Mouse (Mus musculus) liver, embryonic 11.5 days (tissue): Measurements from ENCODE around the gene Nrg3. TPM values are rescaled to one million over a fixed set of nuclear protein-coding genes. Genes with fewer than 3 reads are reported as not detected.

Source experiments
- ATAC-seq: fragments of 200-750 bp; cut with Nextera tagmentation; replicated peaks from 2 replicates; pipeline ENCODE4 v1.8.0; 2017; ENCODE audit warnings: moderate number of reproducible peaks, mild to moderate bottlenecking, moderate TSS enrichment, moderate library complexity; ENCODE audit not compliant: low FRiP score
- DNase-seq: peaks from one replicate; pipeline ENCODE4 v3.0.0-alpha.2; 2017; ENCODE audit warnings: low spot score
- H3K27ac ChIP-seq: fragments of 300-500 bp; sonication (generic); 2 replicates; pipeline ENCODE4 v1.5.1; 2014; ENCODE audit warnings: mild to moderate bottlenecking, low read depth, low read length, control low read depth
- H3K27me3 ChIP-seq: fragments of 300-500 bp; sonication (generic); replicated peaks from 2 replicates; pipeline ENCODE4 v1.6.1; 2014; ENCODE audit warnings: low read length, mixed read lengths; ENCODE audit not compliant: control insufficient read depth, insufficient read depth
- H3K36me3 ChIP-seq: fragments of 300-500 bp; sonication (generic); 2 replicates; pipeline ENCODE4 v1.6.1; 2014; ENCODE audit warnings: mild to moderate bottlenecking, low read length, moderate library complexity, mixed read lengths; ENCODE audit not compliant: control insufficient read depth, insufficient read depth
- H3K4me1 ChIP-seq: fragments of 300-500 bp; sonication (generic); replicated peaks from 2 replicates; pipeline ENCODE4 v1.6.1; 2014; ENCODE audit warnings: low read length, mixed read lengths; ENCODE audit not compliant: control insufficient read depth, insufficient read depth
- H3K4me2 ChIP-seq: fragments of 300-500 bp; sonication (generic); 2 replicates; pipeline ENCODE4 v1.6.1; 2014; ENCODE audit warnings: mild to moderate bottlenecking, control low read depth, moderate library complexity
- H3K4me3 ChIP-seq: fragments of 300-500 bp; sonication (generic); 2 replicates; pipeline ENCODE4 v1.5.1; 2014; ENCODE audit warnings: low read depth, low read length, control low read depth
- H3K9ac ChIP-seq: fragments of 300-500 bp; sonication (generic); 2 replicates; pipeline ENCODE4 v1.6.1; 2014; ENCODE audit warnings: low read depth, low read length, control low read depth
- H3K9me3 ChIP-seq: fragments of 300-500 bp; sonication (generic); 2 replicates; pipeline ENCODE4 v1.6.1; 2016; ENCODE audit warnings: low read length, inconsistent platforms, mixed read lengths; ENCODE audit not compliant: control insufficient read depth
- WGBS: fragments of 180-500 bp; shearing (Covaris S2); extraction: QIAGEN DNeasy Blood & Tissue Kit; methylation state at CpG from one replicate; pipeline ENCODE4 v1.1.7; 2014; 5-methylcytosine and 5-hydroxymethylcytosine counted together
- polyA plus RNA-seq: library from polyadenylated mRNA; unstranded; fragments of >200 nt; fragmentation: Nextera tagmentation; extraction: Ambion mirVana; gene quantifications from 2 replicates; pipeline ENCODE4 v1.2.1, GENCODE M21; 2014

Gene Nrg3
- 0.10 and 0.16 TPM in 2 replicates for polyA plus RNA-seq

- Histone ChIP-seq H3K9me3 (no peaks in the 10 kb centered on the region), H3K4me3 (peak within 1 kb of the TSS; percentile 51), H3K27me3 (peaks cover 63% of the 10 kb centered on the region), H3K4me2 (peak within 1 kb of the TSS; percentile 62), H3K9ac (no peak within 1 kb of the TSS), H3K27ac (no peak within 1 kb of the TSS), H3K4me1 (no peaks in the 10 kb centered on the region; the same call in 1 of the 2 replicates), H3K36me3 (no peaks in the 10 kb centered on the region)
- DNase-seq (peak; percentile 39), ATAC-seq (peak; percentile 49; the same call in 1 of the 2 replicates)
- WGBS: 1% methylated on average over 86 of the region's 121 CpGs
Measured at GRCm38 (mm10) chr14:39472790-39473761, at the start of gene Nrg3. Gene Nrg3 (minus strand): TSS chr14:39473088.

DNA sequence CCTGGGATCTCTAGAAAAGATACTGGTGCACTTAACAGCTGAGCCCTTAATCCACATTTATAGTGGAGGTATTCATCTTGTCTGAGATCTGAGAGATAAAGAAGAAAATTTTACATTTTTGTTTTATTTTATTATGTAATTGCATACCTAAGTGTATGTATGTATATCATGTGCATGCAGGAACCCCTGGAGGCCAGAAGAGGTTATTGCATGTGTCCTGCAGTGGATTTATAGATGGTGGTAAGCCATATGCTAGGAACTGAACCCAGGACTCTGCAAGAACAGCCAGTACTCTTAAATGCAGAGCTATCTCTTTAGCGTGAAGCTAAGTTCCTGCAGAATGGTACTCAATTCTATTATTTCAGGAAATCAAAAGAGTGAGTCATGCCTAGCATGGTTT, 36.1 kb upstream of the Nrg3 start:
- Histone ChIP-seq H3K27me3 (no peaks in the 10 kb centered on the region), H3K27ac (no peak overlapping the region), H3K4me2 (no peak overlapping the region), H3K9me3 (no peaks in the 10 kb centered on the region), H3K36me3 (no peaks in the 10 kb centered on the region), H3K9ac (no peak overlapping the region), H3K4me1 (no peaks in the 10 kb centered on the region), H3K4me3 (no peak overlapping the region)
- no peak for DNase-seq
- WGBS: 71% methylated on average over 1 of the region's 1 CpGs
- no peak for ATAC-seq

GRCm38 (mm10) chr14:39473771-39474211, 903 bp upstream of the Nrg3 start:
- peak overlapping the region; percentile 62 for H3K4me2 ChIP-seq
- H3K4me3 ChIP-seq: no peak overlapping the region; the same call in 1 of the 2 replicates

DNA sequence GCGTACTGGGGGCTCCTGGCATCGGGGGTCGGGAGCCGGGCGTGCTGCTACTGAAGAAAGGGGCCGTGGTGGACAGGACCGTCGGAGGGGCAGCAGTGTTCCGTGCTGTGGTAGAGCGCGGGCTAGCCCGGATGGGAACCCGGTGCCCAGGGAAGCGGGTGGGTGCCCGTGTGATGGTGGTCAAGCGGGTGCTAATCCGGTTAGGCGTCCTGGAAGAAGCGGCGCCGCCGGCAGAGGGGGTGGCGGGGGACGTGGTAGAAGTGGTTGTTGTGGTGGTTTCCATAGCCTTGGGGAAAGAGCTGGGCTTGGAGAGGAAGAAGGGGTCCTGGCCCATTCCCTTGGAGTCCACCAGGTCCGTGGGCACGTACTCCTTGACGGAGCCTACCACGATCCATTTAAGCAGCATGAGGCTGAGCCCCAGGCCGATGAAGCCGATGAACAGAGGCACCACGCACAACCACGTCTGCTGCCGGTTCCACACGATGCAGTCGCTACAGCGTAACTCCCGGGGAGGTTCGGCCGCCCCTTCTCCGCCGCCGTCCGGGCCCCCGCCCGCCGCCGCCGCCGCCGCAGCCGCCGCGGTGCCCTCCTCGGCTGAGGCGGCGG, 639 bp downstream of the Nrg3 start:
- WGBS: 5% methylated on average over 55 of the region's 56 CpGs
- Histone ChIP-seq H3K4me3 (peak overlapping the region; percentile 51), H3K9ac (no peak overlapping the region), H3K9me3 (no peaks in the 10 kb centered on the region), H3K36me3 (no peaks in the 10 kb centered on the region), H3K4me1 (no peaks in the 10 kb centered on the region; the same call in 1 of the 2 replicates), H3K27me3 (peaks cover 63% of the 10 kb centered on the region), H3K27ac (no peak overlapping the region), H3K4me2 (peak overlapping the region; percentile 62)
- ATAC-seq (no peak), DNase-seq (no peak)

More at GRCm38 (mm10) chr14:39473771-39474211, 903 bp upstream of the Nrg3 start:
- Histone ChIP-seq H3K4me1 (no peaks in the 10 kb centered on the region; the same call in 1 of the 2 replicates), H3K27me3 (peaks cover 62% of the 10 kb centered on the region), H3K36me3 (no peaks in the 10 kb centered on the region), H3K9ac (no peak overlapping the region), H3K27ac (no peak overlapping the region), H3K9me3 (no peaks in the 10 kb centered on the region)
- ATAC-seq: no peak
- peak; percentile 31 for DNase-seq
- WGBS: 8% methylated on average over 27 of the region's 27 CpGs

GRCm38 (mm10) chr14:39471236-39471981, 1.5 kb downstream of the Nrg3 start:
- WGBS: 14% methylated on average over 12 of the region's 12 CpGs
- H3K4me3 ChIP-seq: no peak overlapping the region
- H3K9ac ChIP-seq: no peak overlapping the region
- H3K4me2 ChIP-seq: no peak overlapping the region
- H3K4me1 ChIP-seq: no peaks in the 10 kb centered on the region; the same call in 1 of the 2 replicates
- no peaks in the 10 kb centered on the region for H3K36me3 ChIP-seq
- H3K9me3 ChIP-seq: no peaks in the 10 kb centered on the region
- peaks cover 63% of the 10 kb centered on the region for H3K27me3 ChIP-seq
- no peak overlapping the region for H3K27ac ChIP-seq
- ATAC-seq (no peak), DNase-seq (no peak)

- Histone ChIP-seq H3K9ac (no peak overlapping the region), H3K4me1 (no peaks in the 10 kb centered on the region), H3K36me3 (no peaks in the 10 kb centered on the region), H3K4me2 (no peak overlapping the region), H3K27me3 (no peaks in the 10 kb centered on the region), H3K27ac (no peak overlapping the region), H3K9me3 (no peaks in the 10 kb centered on the region), H3K4me3 (no peak overlapping the region)
- DNase-seq (no peak), ATAC-seq (no peak)
- 69% methylated on average over 1 of the region's 1 CpGs for WGBS
Measured at GRCm38 (mm10) chr14:39445501-39445900, 27.4 kb downstream of the Nrg3 start.

DNA sequence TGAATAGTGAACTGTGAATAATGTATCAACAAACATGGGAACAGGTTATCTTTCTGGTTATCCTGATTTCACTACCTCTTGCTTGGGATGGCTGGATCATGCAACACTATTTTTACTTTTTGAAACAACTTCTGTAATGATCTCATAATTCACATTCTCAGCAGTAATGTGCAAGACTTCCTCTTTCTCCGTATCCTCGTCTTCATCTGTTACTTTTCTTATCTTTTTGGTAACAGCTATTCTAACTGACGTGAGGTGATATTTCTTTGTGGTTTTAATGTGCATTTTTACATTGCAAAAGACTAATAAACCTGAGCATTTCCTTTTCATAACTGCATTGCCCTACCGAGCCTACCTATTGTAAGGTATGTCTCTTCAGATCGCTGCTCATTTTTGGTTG, 44.4 kb downstream of the Nrg3 start:
- ATAC-seq (no peak), DNase-seq (no peak)
- H3K27me3 ChIP-seq: no peaks in the 10 kb centered on the region
- no peak overlapping the region for H3K9ac ChIP-seq
- no peaks in the 10 kb centered on the region for H3K36me3 ChIP-seq
- no peak overlapping the region for H3K27ac ChIP-seq
- no peaks in the 10 kb centered on the region for H3K4me1 ChIP-seq
- no peak overlapping the region for H3K4me3 ChIP-seq
- H3K4me2 ChIP-seq: no peak overlapping the region
- H3K9me3 ChIP-seq: no peaks in the 10 kb centered on the region
- WGBS: 73% methylated on average over 5 of the region's 5 CpGs

GRCm38 (mm10) chr14:39421874-39422273, 51.0 kb downstream of the Nrg3 start:
- no peaks in the 10 kb centered on the region for H3K36me3 ChIP-seq
- ATAC-seq: no peak
- no peaks in the 10 kb centered on the region for H3K9me3 ChIP-seq
- no peaks in the 10 kb centered on the region for H3K4me1 ChIP-seq
- H3K27me3 ChIP-seq: no peaks in the 10 kb centered on the region
- no peak overlapping the region for H3K27ac ChIP-seq
- no peak overlapping the region for H3K4me2 ChIP-seq
- DNase-seq: no peak
- 68% methylated on average over 1 of the region's 1 CpGs for WGBS
- no peak overlapping the region for H3K4me3 ChIP-seq
- H3K9ac ChIP-seq: no peak overlapping the region
